Mouse (Mus musculus) heart, adult 2 months (tissue): Measurements from ENCODE around the gene Selenom.

ENCODE experiments used
- CTCF ChIP-seq: fragments of 200-600 bp; IDR thresholded peaks from 2 replicates; pipeline ENCODE4 v1.8.1; 2022; ENCODE audit warnings: antibody characterized with exemption, mild to moderate bottlenecking, moderate library complexity
- POLR2A ChIP-seq: fragments of 200-500 bp; IDR thresholded peaks from 2 replicates; pipeline ENCODE4 v1.6.1; 2011; ENCODE audit warnings: mild to moderate bottlenecking, low read depth, low read length, control low read depth; ENCODE audit not compliant: insufficient read depth

GRCm38 (mm10) chr11:3547047-3547446, 32.6 kb downstream of the Selenom start:
- TF ChIP-seq POLR2A (no peak), CTCF (no peak)
